Mouse (Mus musculus) G1E (cell line): ENCODE measurements around the gene Ddit4.

Source experiments
- CTCF ChIP-seq: IDR thresholded peaks from 2 replicates; pipeline ENCODE4 v1.5.1; 2012; ENCODE audit warnings: low read depth, low read length, inconsistent platforms, mixed read lengths
- GATA1 ChIP-seq: IDR thresholded peaks from 2 replicates; pipeline ENCODE4 v1.6.1; 2012; ENCODE audit warnings: borderline replicate concordance, low read length, inconsistent platforms, mixed read lengths
- GATA2 ChIP-seq: IDR thresholded peaks from 2 replicates; pipeline ENCODE4 v1.6.1; 2012; ENCODE audit warnings: low read depth, low read length, inconsistent platforms, borderline replicate concordance
- POLR2AphosphoS5 ChIP-seq: IDR thresholded peaks from 2 replicates; pipeline ENCODE4 v1.6.1; 2012; ENCODE audit warnings: low read depth, low read length, inconsistent platforms; ENCODE audit not compliant: insufficient replicate concordance
- TAL1 ChIP-seq: conservative IDR thresholded peaks from 2 replicates; pipeline ENCODE4 v1.6.1; 2012; ENCODE audit warnings: low read depth, low read length, inconsistent platforms, mixed read lengths

- TF ChIP-seq CTCF: no peak
- TF ChIP-seq GATA1: no peak
- no peak for TF ChIP-seq TAL1
- no peak for TF ChIP-seq POLR2AphosphoS5
- TF ChIP-seq GATA2: no peak
These were observed 32.0 kb downstream of the Ddit4 start for GRCm38 (mm10) chr10:59919494-59920181.
